Mouse (Mus musculus): ENCODE data around the gene Noxo1.

GRCm38 (mm10) chr17:24725637-24726390 lies 29.8 kb downstream of the Noxo1 start:
- TF ChIP-seq TAL1 (IDR thresholded peaks at IDR 0.05; ENCODE audit: low read length): no peak
- no peak for TF ChIP-seq GATA1 (IDR thresholded peaks at IDR 0.05; ENCODE audit: low read length)

Measured in erythroblast, embryonic 14.5 days (primary cell).